Mouse (Mus musculus): ENCODE data around the gene Zc3h10.
"Not testable (repeated sequence)": the region's sequence is repeated elsewhere in the genome, so short reads cannot be mapped to it uniquely, and the experiment has no call there.

Gene Zc3h10

GRCm38 (mm10) chr10:128497134-128497737 lies 50.3 kb downstream of the Zc3h10 start:
- DNase-seq (ENCODE audit: low read depth in 2 of 2, low spot score in 2 of 2), result no peak

GRCm38 (mm10) chr10:128496509-128497077 lies 51.0 kb downstream of the Zc3h10 start:
- DNase-seq (ENCODE audit: low read depth in 2 of 2, low spot score in 2 of 2), result no peak

GRCm38 (mm10) chr10:128495903-128496302 lies 51.7 kb downstream of the Zc3h10 start:
- DNase-seq (ENCODE audit: low read depth in 2 of 2, low spot score in 2 of 2), result no peak

DNA sequence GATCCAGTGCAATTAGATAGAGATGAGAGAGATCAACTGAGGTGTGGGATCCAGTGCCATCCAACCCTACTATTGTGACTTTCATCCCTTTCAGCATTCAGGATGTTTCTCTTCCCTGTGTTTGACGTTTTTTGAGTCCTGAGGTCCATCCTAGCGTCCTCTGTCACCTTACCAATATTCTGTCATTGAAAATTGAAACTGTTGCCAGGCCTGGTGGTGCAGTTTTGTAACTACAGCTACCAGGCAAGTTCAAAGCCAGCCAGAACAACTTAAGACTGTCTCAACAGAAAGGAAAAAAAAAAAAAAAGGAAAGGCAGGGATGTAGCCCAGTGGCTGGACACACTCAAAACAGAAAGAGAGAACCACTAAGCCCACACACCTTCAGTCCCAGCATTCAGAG lies 52.3 kb downstream of the Zc3h10 start:
- no peak for DNase-seq (ENCODE audit: low read depth in 2 of 2, low spot score in 2 of 2)

DNA sequence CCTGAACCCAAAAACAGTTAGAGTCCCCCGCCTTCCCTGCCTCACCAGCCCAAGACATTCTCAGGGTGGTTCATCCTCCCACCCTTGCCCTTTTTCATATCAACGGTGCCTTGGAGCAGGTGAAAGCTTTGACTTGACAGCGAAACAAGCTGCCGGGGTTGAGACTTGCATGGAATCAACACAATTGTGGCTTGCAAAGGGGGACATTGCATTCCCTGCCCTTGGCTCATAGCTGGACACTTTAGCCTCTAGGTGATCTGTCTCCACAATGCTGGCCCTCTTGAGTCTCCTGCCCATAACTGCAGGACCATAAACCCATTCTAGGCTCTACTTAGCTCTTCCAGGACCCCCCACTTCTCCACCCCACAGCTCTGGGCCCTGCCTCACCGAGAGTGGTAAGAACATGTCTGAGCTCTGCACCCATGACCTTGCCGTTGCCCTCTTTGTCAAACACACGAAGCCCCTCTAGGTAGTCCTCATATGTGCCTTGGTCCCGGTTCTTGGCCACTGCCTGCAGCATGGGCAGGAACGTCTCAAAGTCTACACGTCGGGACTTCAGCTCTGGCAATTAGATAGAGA lies 52.8 kb downstream of the Zc3h10 start:
- no peak for DNase-seq (ENCODE audit: low read depth in 2 of 2, low spot score in 2 of 2)

GRCm38 (mm10) chr10:128493695-128494666 lies 53.6 kb downstream of the Zc3h10 start, which contains the start of gene Myl6:
Myl6 (minus strand) TSS chr10:128494145.
- DNase-seq (ENCODE audit: low read depth in 2 of 2, low spot score in 2 of 2), result peak; percentile 91 to 96

GRCm38 (mm10) chr10:128493319-128493694 lies 54.3 kb downstream of the Zc3h10 start:
- peak in 1 of 2 experiments; percentile 11 for DNase-seq (ENCODE audit: low read depth in 2 of 2, low spot score in 2 of 2)

- no peak for DNase-seq (ENCODE audit: low read depth in 2 of 2, low spot score in 2 of 2)
These were observed 54.8 kb downstream of the Zc3h10 start for GRCm38 (mm10) chr10:128492633-128493311.

DNA sequence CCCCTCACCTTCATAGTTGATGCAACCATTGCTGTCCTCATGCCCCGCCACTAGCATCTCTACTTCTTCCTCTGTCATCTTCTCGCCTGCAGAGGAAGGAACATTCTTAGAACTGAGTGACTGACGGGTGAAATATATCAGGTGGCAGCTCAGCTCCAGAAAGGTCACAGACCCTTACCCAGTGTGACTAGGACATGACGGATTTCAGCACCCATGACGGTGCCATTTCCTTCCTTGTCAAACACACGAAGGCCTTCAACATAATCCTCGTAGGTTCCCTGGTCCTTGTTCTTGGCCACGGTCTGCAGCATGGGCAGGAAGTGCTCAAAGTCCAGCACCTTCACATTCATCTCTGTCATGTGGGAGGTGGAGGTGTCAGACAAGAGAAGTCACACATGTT lies 55.5 kb downstream of the Zc3h10 start:
- DNase-seq (ENCODE audit: low read depth in 2 of 2, low spot score in 2 of 2), result not testable (repeated sequence)

Data from CD8-positive naive resting alpha-beta T cell, adult 2 months (primary cell).